Mouse (Mus musculus): ENCODE data around the gene Fam168a.

DNA sequence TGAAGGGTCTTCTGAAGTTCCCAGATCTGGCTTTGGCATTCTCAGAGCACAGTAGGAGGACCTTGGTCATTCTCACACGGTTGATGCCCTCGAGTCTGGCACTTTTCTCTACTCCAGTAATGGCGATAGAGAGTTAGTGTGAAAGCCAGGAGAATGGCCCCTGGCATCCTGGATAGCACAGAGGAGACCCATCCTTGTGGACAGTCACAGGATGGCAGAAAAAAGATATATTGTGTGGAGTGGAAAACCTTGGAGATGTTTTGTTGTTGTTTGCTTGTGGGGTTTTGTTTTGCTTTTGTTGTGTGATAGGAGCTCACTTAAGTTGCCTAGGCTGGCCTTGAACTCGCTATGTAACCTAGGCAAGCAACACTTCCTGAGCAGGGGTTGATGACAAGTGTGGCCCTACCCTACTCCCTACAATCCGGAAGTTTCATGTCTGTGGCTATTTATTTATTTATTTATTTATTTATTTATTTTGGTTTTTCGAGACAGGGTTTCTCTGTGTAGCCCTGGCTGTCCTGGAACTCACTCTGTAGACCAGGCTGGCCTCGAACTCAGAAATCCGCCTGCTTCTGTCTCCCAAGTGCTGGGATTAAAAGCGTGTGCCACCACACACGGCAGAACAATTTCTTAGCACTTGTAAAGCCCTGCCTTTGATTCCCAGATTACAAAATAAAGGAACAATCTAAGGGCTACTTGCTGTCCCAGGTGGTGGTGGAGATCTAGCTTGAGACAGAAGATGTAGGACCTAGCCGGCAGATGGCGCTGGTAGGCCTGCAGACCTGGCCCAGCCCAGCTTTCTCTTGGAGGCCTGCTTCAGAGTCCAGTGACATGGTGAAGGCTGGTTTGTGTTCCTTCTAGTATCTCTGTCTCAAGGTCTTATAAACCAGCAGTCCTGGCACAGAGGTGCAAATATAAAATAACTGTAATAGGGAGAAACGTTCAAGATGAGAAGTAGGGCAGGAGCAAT, 21.1 kb upstream of the Fam168a start:
- TF ChIP-seq CTCF (IDR thresholded peaks at IDR 0.05; ENCODE audit: borderline replicate concordance, insufficient read depth, low read depth, low read length) (peak; percentile 97), POLR2A (IDR thresholded peaks at IDR 0.05; ENCODE audit: borderline replicate concordance, insufficient read depth, low read length) (no peak)

Measured in cerebellum, adult 2 months (tissue).